Mouse (Mus musculus) G1E (cell line): ENCODE measurements around the gene Slbp.

ENCODE experiments used
- CTCF ChIP-seq: IDR thresholded peaks from 2 replicates; pipeline ENCODE4 v1.5.1; 2012; ENCODE audit warnings: low read depth, low read length, inconsistent platforms, mixed read lengths
- GATA1 ChIP-seq: IDR thresholded peaks from 2 replicates; pipeline ENCODE4 v1.6.1; 2012; ENCODE audit warnings: borderline replicate concordance, low read length, inconsistent platforms, mixed read lengths
- GATA2 ChIP-seq: IDR thresholded peaks from 2 replicates; pipeline ENCODE4 v1.6.1; 2012; ENCODE audit warnings: low read depth, low read length, inconsistent platforms, borderline replicate concordance
- POLR2AphosphoS5 ChIP-seq: IDR thresholded peaks from 2 replicates; pipeline ENCODE4 v1.6.1; 2012; ENCODE audit warnings: low read depth, low read length, inconsistent platforms; ENCODE audit not compliant: insufficient replicate concordance

DNA sequence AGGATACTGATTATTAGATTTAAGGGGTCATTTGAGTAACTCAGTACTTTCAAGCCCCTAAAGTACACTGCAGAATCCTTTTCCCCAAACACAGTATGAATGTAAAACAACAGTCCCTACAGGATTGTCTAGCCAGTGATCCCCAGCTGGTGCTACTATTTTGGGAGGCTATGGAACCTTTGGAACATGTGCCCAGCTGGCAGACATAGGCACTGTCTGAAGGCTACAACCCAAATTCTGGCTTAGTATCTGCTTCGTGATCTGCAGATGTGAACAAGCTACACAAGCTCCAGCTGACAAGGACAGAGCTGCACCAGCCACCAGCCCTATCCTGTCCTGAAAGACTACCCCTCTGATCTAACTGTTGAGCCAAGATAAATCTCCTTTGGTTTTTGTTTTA, 19.8 kb downstream of the Slbp start:
- TF ChIP-seq GATA2 (no peak), CTCF (no peak), POLR2AphosphoS5 (no peak), GATA1 (no peak)
